Mouse (Mus musculus) intestine, embryonic 14.5 days (tissue): ENCODE results near the gene Glrx5. TPM values are rescaled to one million over a fixed set of nuclear protein-coding genes. Genes with fewer than 3 reads are reported as not detected.

Experiments used
- ATAC-seq: fragments of 200-750 bp; cut with Nextera tagmentation; replicated peaks from 2 replicates; pipeline ENCODE4 v1.8.0; 2017; ENCODE audit warnings: low read depth, moderate number of reproducible peaks, moderate TSS enrichment, moderate library complexity; ENCODE audit not compliant: low FRiP score, low TSS enrichment
- DNase-seq: peaks from one replicate; pipeline ENCODE4 v3.0.0-alpha.2; 2018; ENCODE audit warnings: low spot score
- H3K27ac ChIP-seq: fragments of 300-500 bp; sonication (generic); 2 replicates; pipeline ENCODE4 v1.5.1; 2014; ENCODE audit warnings: low read depth, mild to moderate bottlenecking, control low read depth
- H3K27me3 ChIP-seq: fragments of 300-500 bp; sonication (generic); replicated peaks from 2 replicates; pipeline ENCODE4 v1.6.1; 2014; ENCODE audit warnings: low read length, control low read depth; ENCODE audit not compliant: control insufficient read depth, insufficient read depth
- H3K36me3 ChIP-seq: fragments of 300-500 bp; sonication (generic); 2 replicates; pipeline ENCODE4 v1.6.1; 2014; ENCODE audit warnings: low read length, control low read depth; ENCODE audit not compliant: control insufficient read depth, insufficient read depth
- H3K4me1 ChIP-seq: fragments of 300-500 bp; sonication (generic); replicated peaks from 2 replicates; pipeline ENCODE4 v1.6.1; 2014; ENCODE audit warnings: low read length, control low read depth, mixed read lengths; ENCODE audit not compliant: control insufficient read depth, insufficient read depth
- H3K4me2 ChIP-seq: fragments of 300-500 bp; sonication (generic); 2 replicates; pipeline ENCODE4 v1.6.1; 2014; ENCODE audit warnings: low read length
- H3K4me3 ChIP-seq: fragments of 300-500 bp; sonication (generic); 2 replicates; pipeline ENCODE4 v1.5.1; 2014; ENCODE audit warnings: low read depth, low read length, control low read depth, mixed read lengths
- H3K9ac ChIP-seq: fragments of 300-500 bp; sonication (generic); 2 replicates; pipeline ENCODE4 v1.6.1; 2014; ENCODE audit warnings: mild to moderate bottlenecking, low read length
- H3K9me3 ChIP-seq: fragments of 300-500 bp; sonication (generic); 2 replicates; pipeline ENCODE4 v1.6.1; 2016; ENCODE audit warnings: low read length, control low read depth; ENCODE audit not compliant: control insufficient read depth
- WGBS: fragments of 180-500 bp; shearing (Covaris S2); extraction: QIAGEN DNeasy Blood & Tissue Kit; methylation state at CpG from one replicate; pipeline ENCODE4 v1.1.7; 2014; 5-methylcytosine and 5-hydroxymethylcytosine counted together
- polyA plus RNA-seq: library from polyadenylated mRNA; unstranded; fragments of >200 nt; fragmentation: Nextera tagmentation; extraction: Ambion mirVana; gene quantifications from 2 replicates; pipeline ENCODE4 v1.2.1, GENCODE M21; 2014

The Glrx5 gene
- polyA plus RNA-seq, 1 experiment from 2014 or later: 193 TPM

GRCm38 (mm10) chr12:105043081-105043480 is 10.6 kb downstream of the Glrx5 start:
- Histone ChIP-seq H3K9ac (no peak overlapping the region), H3K36me3 (peaks cover 33% of the 10 kb centered on the region), H3K27ac (no peak overlapping the region), H3K9me3 (no peaks in the 10 kb centered on the region), H3K4me3 (no peak overlapping the region), H3K4me1 (peaks cover 22% of the 10 kb centered on the region), H3K27me3 (no peaks in the 10 kb centered on the region), H3K4me2 (no peak overlapping the region)
- no peak for ATAC-seq
- no peak for DNase-seq
- WGBS: 90% methylated on average over 5 of the region's 5 CpGs

GRCm38 (mm10) chr12:105044775-105045174 is 12.3 kb downstream of the Glrx5 start:
- WGBS: 86% methylated on average over 9 of the region's 9 CpGs

GRCm38 (mm10) chr12:105048301-105048863 is 15.9 kb downstream of the Glrx5 start:
- Histone ChIP-seq H3K27me3 (no peaks in the 10 kb centered on the region), H3K4me3 (no peak overlapping the region), H3K4me2 (no peak overlapping the region), H3K9ac (no peak overlapping the region), H3K36me3 (0 out of 2 replicates have a peak, but pooled peaks cover 6% of the 10 kb centered on the region), H3K27ac (no peak overlapping the region), H3K4me1 (no peaks in the 10 kb centered on the region), H3K9me3 (no peaks in the 10 kb centered on the region)
- ATAC-seq (no peak), DNase-seq (no peak)
- WGBS: 84% methylated on average over 17 of the region's 17 CpGs

More at GRCm38 (mm10) chr12:105044775-105045174, 12.3 kb downstream of the Glrx5 start:
- no peaks in the 10 kb centered on the region for H3K9me3 ChIP-seq
- H3K9ac ChIP-seq: no peak overlapping the region
- no peaks in the 10 kb centered on the region for H3K27me3 ChIP-seq
- H3K36me3 ChIP-seq: peaks cover 33% of the 10 kb centered on the region
- H3K4me3 ChIP-seq: no peak overlapping the region
- no peak for ATAC-seq
- peaks cover 5% of the 10 kb centered on the region; the same call in 1 of the 2 replicates for H3K4me1 ChIP-seq
- H3K27ac ChIP-seq: no peak overlapping the region
- H3K4me2 ChIP-seq: no peak overlapping the region
- no peak for DNase-seq

- ATAC-seq: no peak
- WGBS: 78% methylated on average over 12 of the region's 12 CpGs
- no peak for DNase-seq
- H3K9me3 ChIP-seq: no peaks in the 10 kb centered on the region
- no peak overlapping the region for H3K27ac ChIP-seq
- H3K27me3 ChIP-seq: no peaks in the 10 kb centered on the region
- no peaks in the 10 kb centered on the region for H3K36me3 ChIP-seq
- H3K9ac ChIP-seq: no peak overlapping the region
- no peak overlapping the region for H3K4me2 ChIP-seq
- H3K4me3 ChIP-seq: no peak overlapping the region
- H3K4me1 ChIP-seq: no peaks in the 10 kb centered on the region
Observed at GRCm38 (mm10) chr12:105049813-105050212, 17.3 kb downstream of the Glrx5 start.

- 6% methylated on average over 4 of the region's 4 CpGs for WGBS
- DNase-seq: peak; percentile 82
Observed at GRCm38 (mm10) chr12:105050898-105051297, 18.4 kb downstream of the Glrx5 start.

GRCm38 (mm10) chr12:105054041-105054440 is 21.6 kb downstream of the Glrx5 start:
- no peaks in the 10 kb centered on the region for H3K27me3 ChIP-seq
- H3K9me3 ChIP-seq: no peaks in the 10 kb centered on the region

More at GRCm38 (mm10) chr12:105050898-105051297, 18.4 kb downstream of the Glrx5 start:
- Histone ChIP-seq H3K9ac (no peak overlapping the region), H3K4me3 (no peak overlapping the region), H3K27me3 (no peaks in the 10 kb centered on the region), H3K27ac (no peak overlapping the region), H3K9me3 (no peaks in the 10 kb centered on the region), H3K4me2 (no peak overlapping the region), H3K36me3 (no peaks in the 10 kb centered on the region), H3K4me1 (no peaks in the 10 kb centered on the region)
- no peak; the same call in 1 of the 2 replicates for ATAC-seq

GRCm38 (mm10) chr12:105055308-105055707 is 22.8 kb downstream of the Glrx5 start:
- H3K9ac ChIP-seq: no peak overlapping the region
- H3K9me3 ChIP-seq: no peaks in the 10 kb centered on the region
- no peak overlapping the region for H3K27ac ChIP-seq
- no peaks in the 10 kb centered on the region for H3K27me3 ChIP-seq
- WGBS: 80% methylated on average over 6 of the region's 6 CpGs
- ATAC-seq: no peak
- DNase-seq: no peak
- H3K4me1 ChIP-seq: no peaks in the 10 kb centered on the region
- no peak overlapping the region for H3K4me2 ChIP-seq
- H3K36me3 ChIP-seq: no peaks in the 10 kb centered on the region
- no peak overlapping the region for H3K4me3 ChIP-seq

More at GRCm38 (mm10) chr12:105054041-105054440, 21.6 kb downstream of the Glrx5 start:
- no peak overlapping the region for H3K9ac ChIP-seq
- 92% methylated on average over 15 of the region's 15 CpGs for WGBS
- H3K4me2 ChIP-seq: no peak overlapping the region
- H3K4me3 ChIP-seq: no peak overlapping the region
- no peak overlapping the region for H3K27ac ChIP-seq
- DNase-seq (no peak), ATAC-seq (no peak)
- no peaks in the 10 kb centered on the region for H3K36me3 ChIP-seq
- H3K4me1 ChIP-seq: no peaks in the 10 kb centered on the region

- ATAC-seq: no peak
- Histone ChIP-seq H3K27ac (no peak overlapping the region), H3K9ac (no peak overlapping the region), H3K36me3 (no peaks in the 10 kb centered on the region), H3K27me3 (no peaks in the 10 kb centered on the region), H3K4me2 (no peak overlapping the region), H3K9me3 (no peaks in the 10 kb centered on the region), H3K4me3 (no peak overlapping the region), H3K4me1 (no peaks in the 10 kb centered on the region)
- DNase-seq: no peak
- 85% methylated on average over 2 of the region's 2 CpGs for WGBS
Observed at GRCm38 (mm10) chr12:105060006-105060405, 27.5 kb downstream of the Glrx5 start.
